Mouse (Mus musculus): ENCODE results near the gene H2-Eb1.

H2-Eb1 gene

GRCm38 (mm10) chr17:34305380-34306030, at the start of gene H2-Eb1:
TSS of gene H2-Eb1 (plus strand) at chr17:34305867.
- DNase-seq (ENCODE audit: low spot score in 2 of 2): peak; percentile 82 to 88

DNA sequence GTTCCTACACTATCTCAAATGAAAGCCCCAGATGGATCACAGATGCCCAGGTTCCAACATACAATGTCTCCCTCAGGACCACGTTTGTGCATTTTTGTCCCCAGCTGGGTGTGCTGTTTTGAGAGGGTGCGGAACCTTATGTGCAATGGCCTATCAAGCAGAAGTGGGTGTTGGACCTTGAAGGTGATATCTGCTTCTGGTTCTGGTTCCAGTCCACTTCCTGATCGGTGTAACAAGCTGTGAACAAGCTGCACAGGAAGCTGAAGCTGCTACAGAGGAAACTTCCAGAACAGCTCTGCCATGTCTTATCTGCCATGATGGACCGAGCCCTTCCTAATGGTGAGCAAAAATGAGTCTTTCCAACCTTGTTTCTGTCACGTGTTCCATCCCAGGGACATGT, 49.2 kb upstream of the H2-Eb1 start:
- DNase-seq (ENCODE audit: low spot score in 2 of 2): no peak

- peak; percentile 78 to 89 for DNase-seq (ENCODE audit: low spot score in 2 of 2)
These were observed 47.9 kb upstream of the H2-Eb1 start, which contains the start of gene H2-Ab1 for GRCm38 (mm10) chr17:34257594-34258375. TSS of gene H2-Ab1 (plus strand) at chr17:34257689.

DNA sequence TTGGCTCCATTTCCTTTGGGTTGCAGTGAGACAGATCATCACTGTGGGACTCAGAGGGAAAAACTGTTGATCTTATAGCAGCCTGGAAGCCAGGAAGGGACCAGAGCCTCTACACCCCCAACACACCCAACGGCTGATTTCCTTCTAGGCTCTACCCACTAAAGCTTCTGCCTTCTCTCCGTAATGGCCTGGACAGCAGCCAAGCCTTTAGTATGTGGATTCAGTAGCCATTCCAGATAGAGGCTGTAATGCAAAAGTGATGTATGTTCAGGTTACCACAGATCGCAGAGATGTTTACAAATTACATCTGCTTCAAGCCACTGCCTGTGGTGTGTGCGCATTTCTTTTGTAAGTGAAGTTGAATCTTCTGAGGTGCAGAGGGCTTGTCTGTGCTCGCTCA, 45.1 kb upstream of the H2-Eb1 start:
- DNase-seq (ENCODE audit: low spot score in 2 of 2): no peak

GRCm38 (mm10) chr17:34261502-34261901, 44.2 kb upstream of the H2-Eb1 start:
- peak; percentile 31 to 44 for DNase-seq (ENCODE audit: low spot score in 2 of 2)

DNA sequence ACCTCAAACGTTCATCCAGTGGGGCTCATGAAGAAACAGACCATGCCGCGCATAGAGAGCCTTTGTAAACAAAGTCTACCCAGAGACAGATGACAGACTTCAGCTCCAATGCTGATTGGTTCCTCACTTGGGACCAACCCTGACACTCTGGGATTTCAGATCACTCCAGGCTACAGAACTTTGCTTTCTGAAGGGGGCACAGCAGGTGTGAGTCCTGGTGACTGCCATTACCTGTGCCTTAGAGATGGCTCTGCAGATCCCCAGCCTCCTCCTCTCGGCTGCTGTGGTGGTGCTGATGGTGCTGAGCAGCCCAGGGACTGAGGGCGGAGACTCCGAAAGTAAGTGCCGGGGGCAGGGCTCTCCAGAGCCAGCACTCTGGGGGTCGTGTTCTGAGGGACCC, 42.6 kb upstream of the H2-Eb1 start:
- peak; percentile 47 to 67 for DNase-seq (ENCODE audit: low spot score in 2 of 2)

DNA sequence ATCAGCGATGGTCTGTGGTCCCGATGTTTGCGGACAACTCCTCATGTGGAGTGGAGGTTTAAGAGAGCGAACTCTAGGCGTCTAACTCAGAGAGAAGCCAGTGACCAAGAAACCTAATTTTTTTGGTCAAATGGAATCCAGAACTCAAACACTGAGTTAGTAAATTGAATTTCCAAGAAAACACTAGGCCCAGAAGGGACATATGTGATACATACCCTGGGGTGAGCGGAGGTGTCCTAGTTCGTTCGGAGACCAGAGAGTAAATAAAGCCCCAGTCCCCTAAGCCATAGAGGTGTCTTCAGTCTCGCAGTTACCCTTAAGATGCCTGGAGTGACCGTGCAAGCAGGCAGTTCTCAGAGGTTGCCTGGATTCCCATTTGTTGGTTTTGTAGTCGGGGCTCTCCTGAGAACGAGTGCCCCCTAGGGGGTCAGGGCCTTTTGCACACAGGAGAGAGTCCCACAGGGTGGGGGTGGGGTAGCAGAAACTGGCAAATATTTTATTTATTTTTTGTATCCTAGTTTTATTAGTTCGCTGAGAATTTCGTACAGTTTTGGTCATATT, 41.8 kb upstream of the H2-Eb1 start:
- no peak for DNase-seq (ENCODE audit: low spot score in 2 of 2)

GRCm38 (mm10) chr17:34264452-34265351, 41.0 kb upstream of the H2-Eb1 start:
- no peak for DNase-seq (ENCODE audit: low spot score in 2 of 2)

GRCm38 (mm10) chr17:34268262-34268661, 37.4 kb upstream of the H2-Eb1 start:
- no peak for DNase-seq (ENCODE audit: low spot score in 2 of 2)

- no peak for DNase-seq (ENCODE audit: low spot score in 2 of 2)
These were observed 36.9 kb upstream of the H2-Eb1 start for GRCm38 (mm10) chr17:34268748-34269147.

DNA sequence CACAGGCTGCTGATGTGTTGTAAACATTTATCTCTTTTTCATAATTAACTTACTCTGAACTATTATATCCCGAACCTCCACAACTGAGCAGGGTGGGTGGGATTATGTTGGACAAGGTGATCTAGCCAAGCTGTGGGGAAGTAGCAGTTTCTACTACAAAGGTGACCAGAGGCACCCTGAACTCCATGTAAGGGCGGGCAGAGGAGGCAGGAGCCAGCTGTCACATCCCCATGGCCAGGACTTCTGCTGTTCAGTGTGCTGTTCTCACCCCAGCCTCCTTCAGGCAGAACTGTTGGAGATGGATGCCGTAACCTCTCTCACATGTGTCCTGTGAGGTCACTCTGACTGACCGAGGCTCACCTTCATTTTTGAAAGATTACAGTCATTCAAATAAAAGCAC, 35.9 kb upstream of the H2-Eb1 start:
- DNase-seq (ENCODE audit: low spot score in 2 of 2): no peak

GRCm38 (mm10) chr17:34270230-34270629, 35.4 kb upstream of the H2-Eb1 start:
- no peak for DNase-seq (ENCODE audit: low spot score in 2 of 2)

DNA sequence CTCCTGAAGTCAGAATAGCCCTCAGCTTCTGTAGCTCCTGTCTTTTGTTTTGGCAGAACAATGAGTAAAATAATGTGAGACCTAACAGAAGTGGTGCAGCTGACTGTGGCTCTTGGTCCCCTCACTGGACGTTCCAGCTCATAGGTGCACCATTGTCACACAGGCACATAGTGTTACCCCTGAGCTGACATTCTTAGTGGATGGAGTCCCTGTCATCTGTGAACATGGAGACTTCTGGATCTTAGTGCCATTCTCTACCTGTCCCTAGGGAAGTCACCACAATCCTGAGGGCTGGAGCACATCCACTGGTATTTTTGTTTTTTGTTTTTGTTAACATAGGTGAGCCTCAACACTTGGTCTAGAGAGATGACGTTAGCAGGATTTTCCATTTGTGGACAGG, 34.7 kb upstream of the H2-Eb1 start:
- no peak for DNase-seq (ENCODE audit: low spot score in 2 of 2)

- DNase-seq (ENCODE audit: low spot score in 2 of 2): no peak
These were observed 33.6 kb upstream of the H2-Eb1 start for GRCm38 (mm10) chr17:34272102-34272501.

- no peak for DNase-seq (ENCODE audit: low spot score in 2 of 2)
These were observed 25.1 kb upstream of the H2-Eb1 start for GRCm38 (mm10) chr17:34280499-34281038.

GRCm38 (mm10) chr17:34281836-34282235, 23.8 kb upstream of the H2-Eb1 start:
- DNase-seq (ENCODE audit: low spot score in 2 of 2): no peak

- no peak for DNase-seq (ENCODE audit: low spot score in 2 of 2)
These were observed 20.3 kb upstream of the H2-Eb1 start for GRCm38 (mm10) chr17:34285371-34285770.

- DNase-seq (ENCODE audit: low spot score in 2 of 2): no peak
These were observed 19.8 kb upstream of the H2-Eb1 start for GRCm38 (mm10) chr17:34285848-34286247.

- no peak for DNase-seq (ENCODE audit: low spot score in 2 of 2)
These were observed 19.2 kb upstream of the H2-Eb1 start for GRCm38 (mm10) chr17:34286501-34286900.

DNA sequence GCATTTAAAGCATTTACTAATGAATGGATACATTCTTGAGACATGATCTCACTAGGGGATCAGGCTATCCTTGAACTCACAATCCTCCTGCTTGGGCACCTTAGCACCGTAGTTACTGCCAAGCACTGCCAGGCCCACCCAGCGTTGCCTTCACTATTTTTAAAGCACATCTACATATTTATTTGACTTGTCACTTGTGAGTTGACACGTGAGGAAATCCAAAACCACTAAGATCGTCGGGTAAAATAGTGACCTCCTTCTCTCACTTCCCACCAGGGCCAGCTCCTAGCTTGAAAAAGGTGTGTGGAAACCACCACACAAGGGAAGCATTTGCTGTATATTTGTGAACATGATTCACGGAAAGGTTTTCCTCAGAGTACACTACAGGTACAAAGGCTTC, 18.7 kb upstream of the H2-Eb1 start:
- DNase-seq (ENCODE audit: low spot score in 2 of 2): no peak

- peak; percentile 60 to 78 for DNase-seq (ENCODE audit: low spot score in 2 of 2)
These were observed 18.0 kb upstream of the H2-Eb1 start, which contains the start of gene H2-Aa for GRCm38 (mm10) chr17:34287648-34288047. TSS of gene H2-Aa (minus strand) at chr17:34287823.

Data from frontal cortex, postnatal 25 days (tissue).